Mouse (Mus musculus) cerebellum, adult 2 months (tissue): ENCODE measurements around the gene Scfd2.

ENCODE experiments used
- CTCF ChIP-seq: fragments of 200-500 bp; IDR thresholded peaks from 2 replicates; pipeline ENCODE4 v1.5.1; 2011; ENCODE audit warnings: low read depth, mild to moderate bottlenecking, control low read depth, low read length, moderate library complexity, borderline replicate concordance; ENCODE audit not compliant: insufficient read depth
- POLR2A ChIP-seq: fragments of 200-500 bp; IDR thresholded peaks from 2 replicates; pipeline ENCODE4 v1.6.1; 2011; ENCODE audit warnings: low read length, control low read depth, borderline replicate concordance; ENCODE audit not compliant: insufficient read depth

- no peak for TF ChIP-seq CTCF
- TF ChIP-seq POLR2A = no peak
Measured at GRCm38 (mm10) chr5:74229775-74230413, 301.7 kb downstream of the Scfd2 start.
